Mouse (Mus musculus) MEL (cell line): Measurements from ENCODE around the gene Poldip2. TPM values are rescaled to one million over a fixed set of nuclear protein-coding genes. Genes with fewer than 3 reads are reported as not detected.
"Not testable (repeated sequence)": the region's sequence is repeated elsewhere in the genome, so short reads cannot be mapped to it uniquely, and the experiment has no call there.

Experiments used
- DNase-seq: peaks from one replicate; pipeline ENCODE4 v3.0.0; 2011; ENCODE audit warnings: low read depth, low spot score
- H3K27ac ChIP-seq: 2 replicates; pipeline ENCODE4 v1.5.1; 2012; ENCODE audit warnings: low read depth, mild to moderate bottlenecking, control low read depth, low read length, moderate library complexity; ENCODE audit not compliant: control insufficient read depth
- H3K27me3 ChIP-seq, 2 experiments: fragments of 150-350 bp in 1 of 2; sonication (generic) in 1 of 2; 2 replicates each; pipeline ENCODE4 v1.6.1; 2012; ENCODE audit warnings: low read length in 2 of 2, mild to moderate bottlenecking in 2 of 2, improper control_type of control experiment in 1 of 2, moderate library complexity in 1 of 2; ENCODE audit not compliant: insufficient read depth in 2 of 2, control insufficient read depth in 1 of 2
- H3K36me3 ChIP-seq, 2 experiments: 2 replicates each; pipeline ENCODE4 v1.6.1; 2012 to 2014; ENCODE audit warnings: low read length in 2 of 2, improper control_type of control experiment in 1 of 2, inconsistent platforms in 1 of 2, mild to moderate bottlenecking in 1 of 2; ENCODE audit not compliant: insufficient read depth in 2 of 2, control insufficient read depth in 1 of 2
- H3K4me1 ChIP-seq, 2 experiments: fragments of 150-350 bp in 1 of 2; sonication (generic) in 1 of 2; 2 replicates each; pipeline ENCODE4 v1.6.1; 2012; ENCODE audit warnings: low read length in 2 of 2, improper control_type of control experiment in 1 of 2, mild to moderate bottlenecking in 1 of 2; ENCODE audit not compliant: insufficient read depth in 2 of 2, control insufficient read depth in 1 of 2
- H3K4me3 ChIP-seq, 2 experiments: fragments of 150-350 bp in 1 of 2; sonication (generic) in 1 of 2; 2 replicates each; pipeline ENCODE4 v1.5.1; 2012; ENCODE audit warnings: low read depth in 2 of 2, low read length in 2 of 2, mild to moderate bottlenecking in 2 of 2, moderate library complexity in 2 of 2, control low read depth in 1 of 2, improper control_type of control experiment in 1 of 2; ENCODE audit not compliant: control insufficient read depth in 1 of 2, insufficient read depth in 1 of 2
- H3K79me2 ChIP-seq: 2 replicates; pipeline ENCODE4 v1.6.1; 2012; ENCODE audit warnings: mild to moderate bottlenecking, low read length, moderate library complexity; ENCODE audit not compliant: control insufficient read depth, poor library complexity, insufficient read depth
- H3K9ac ChIP-seq: 2 replicates; pipeline ENCODE4 v1.6.1; 2012; ENCODE audit warnings: low read depth, mild to moderate bottlenecking, control low read depth, low read length, moderate library complexity; ENCODE audit not compliant: control insufficient read depth, poor library complexity, severe bottlenecking
- H3K9me3 ChIP-seq: fragments of 150-350 bp; sonication (generic); replicated peaks from 2 replicates; pipeline ENCODE4 v1.6.1; 2012; ENCODE audit warnings: mild to moderate bottlenecking, low read length, improper control_type of control experiment, moderate library complexity; ENCODE audit not compliant: insufficient read depth
- BHLHE40 ChIP-seq: IDR thresholded peaks from 2 replicates; pipeline ENCODE4 v1.6.1; 2012; ENCODE audit warnings: low read depth, mild to moderate bottlenecking, inconsistent platforms, low read length, improper control_type of control experiment, borderline replicate concordance
- CTCF ChIP-seq, 3 experiments: IDR thresholded peaks in 2 of 3; conservative IDR thresholded peaks in 1 of 3; 2 replicates each; pipeline ENCODE4 v1.5.1; 2011 to 2012; ENCODE audit warnings: low read length in 3 of 3, low read depth in 2 of 3, mild to moderate bottlenecking in 2 of 3, improper control_type of control experiment in 1 of 3, inconsistent platforms in 1 of 3, mixed read lengths in 1 of 3, moderate library complexity in 1 of 3; ENCODE audit not compliant: control insufficient read depth in 1 of 3, insufficient read depth in 1 of 3, poor library complexity in 1 of 3, severe bottlenecking in 1 of 3
- ELF1 ChIP-seq: IDR thresholded peaks from 2 replicates; pipeline ENCODE4 v1.6.1; 2014; ENCODE audit warnings: low read depth, mild to moderate bottlenecking, inconsistent platforms, low read length, improper control_type of control experiment, moderate library complexity
- ETS1 ChIP-seq: IDR thresholded peaks from 2 replicates; pipeline ENCODE4 v1.6.1; 2012; ENCODE audit warnings: low read depth, mild to moderate bottlenecking, inconsistent platforms, low read length, improper control_type of control experiment, moderate library complexity
- GABPA ChIP-seq: IDR thresholded peaks from 2 replicates; pipeline ENCODE4 v1.6.1; 2012; ENCODE audit warnings: low read depth, mild to moderate bottlenecking, inconsistent platforms, low read length, improper control_type of control experiment, moderate library complexity
- KAT2A ChIP-seq: conservative IDR thresholded peaks from 2 replicates; pipeline ENCODE4 v1.6.1; 2012; ENCODE audit warnings: low read depth, low read length, improper control_type of control experiment, inconsistent platforms
- MAZ ChIP-seq: IDR thresholded peaks from 2 replicates; pipeline ENCODE4 v1.6.1; 2012; ENCODE audit warnings: low read depth, mild to moderate bottlenecking, inconsistent platforms, low read length, improper control_type of control experiment
- MXI1 ChIP-seq: IDR thresholded peaks from 2 replicates; pipeline ENCODE4 v1.6.1; 2011; ENCODE audit warnings: mild to moderate bottlenecking, low read depth, low read length, improper control_type of control experiment
- MYB ChIP-seq: IDR thresholded peaks from 2 replicates; pipeline ENCODE4 v1.6.1; 2011; ENCODE audit warnings: mild to moderate bottlenecking, low read depth, low read length, improper control_type of control experiment
- NELFE ChIP-seq: IDR thresholded peaks from 2 replicates; pipeline ENCODE4 v1.6.1; 2011; ENCODE audit warnings: low read depth, low read length, improper control_type of control experiment
- RAD21 ChIP-seq: IDR thresholded peaks from 2 replicates; pipeline ENCODE4 v1.6.1; 2011; ENCODE audit warnings: mild to moderate bottlenecking, low read depth, low read length, improper control_type of control experiment
- RCOR1 ChIP-seq: IDR thresholded peaks from 2 replicates; pipeline ENCODE4 v1.6.1; 2012; ENCODE audit warnings: low read depth, mild to moderate bottlenecking, inconsistent platforms, low read length, improper control_type of control experiment
- SMC3 ChIP-seq: IDR thresholded peaks from 2 replicates; pipeline ENCODE4 v1.6.1; 2011; ENCODE audit warnings: low read depth, low read length, improper control_type of control experiment
- TAL1 ChIP-seq: IDR thresholded peaks from 2 replicates; pipeline ENCODE4 v1.6.1; 2012; ENCODE audit warnings: mild to moderate bottlenecking, inconsistent platforms, low read length, moderate library complexity, mixed read lengths
- TCF12 ChIP-seq: IDR thresholded peaks from 2 replicates; pipeline ENCODE4 v1.6.1; 2014; ENCODE audit warnings: low read depth, mild to moderate bottlenecking, inconsistent platforms, low read length, improper control_type of control experiment, moderate library complexity
- ZC3H11A ChIP-seq: IDR thresholded peaks from 2 replicates; pipeline ENCODE4 v1.6.1; 2012; ENCODE audit warnings: low read depth, mild to moderate bottlenecking, inconsistent platforms, low read length, improper control_type of control experiment
- ZKSCAN1 ChIP-seq: IDR thresholded peaks from 2 replicates; pipeline ENCODE4 v1.6.1; 2012; ENCODE audit warnings: low read depth, mild to moderate bottlenecking, inconsistent platforms, low read length, improper control_type of control experiment, moderate library complexity
- polyA plus RNA-seq, 2 experiments: library from polyadenylated mRNA; stranded (reverse) in 1 of 2; unstranded in 1 of 2; fragments of >175 nt in 1 of 2; fragments of >200 nt in 1 of 2; gene quantifications; 2 replicates each; pipeline versions ENCODE4 v1.2.1 to v1.2.4; 2012; ENCODE audit warnings: low replicate concordance in 2 of 2, low read depth in 1 of 2; ENCODE audit not compliant: insufficient read length in 2 of 2, insufficient read depth in 1 of 2, missing spikeins in 1 of 2
- total RNA-seq: library from RNA; depleted of rRNA; stranded (reverse); fragments of 300-350 nt; gene quantifications from 2 replicates; pipeline ENCODE4 v1.2.3, GENCODE M21; 2012

Gene Poldip2
- total and polyA plus RNA-seq, 3 experiments = 166 to 260 (median 182) TPM

DNA sequence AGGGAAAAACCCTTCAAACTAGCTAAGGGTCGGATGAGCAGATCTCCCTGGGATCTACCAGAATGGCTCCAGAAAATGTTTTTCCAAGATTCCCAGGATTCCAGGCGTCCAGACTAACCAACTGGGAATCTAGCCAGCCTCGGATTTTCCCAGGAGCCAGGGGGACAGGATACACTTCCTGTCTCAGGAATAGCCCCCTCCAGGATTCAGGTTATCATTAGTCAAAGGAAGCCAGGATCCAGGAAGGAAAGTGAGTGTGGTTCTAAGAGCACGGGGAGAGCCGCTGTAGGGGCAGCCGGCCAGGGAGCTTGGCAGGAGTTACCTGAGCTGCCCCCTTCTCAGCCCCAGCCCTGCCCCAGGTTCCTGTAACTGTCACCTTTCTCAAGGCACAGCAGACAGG is 19.1 kb downstream of the Poldip2 start:
- no peaks in the 10 kb centered on the region for H3K27me3 ChIP-seq
- DNase-seq = no peak
- H3K4me1 ChIP-seq = peaks cover 0 to 12% of the 10 kb centered on the region in 2 experiments; a peak in 3 of 4 replicates
- H3K9ac ChIP-seq = no peak overlapping the region
- H3K79me2 ChIP-seq = no peaks in the 10 kb centered on the region
- H3K4me3 ChIP-seq = no peak overlapping the region
- H3K9me3 ChIP-seq = no peaks in the 10 kb centered on the region
- H3K27ac ChIP-seq = no peak overlapping the region
- no peak for TF ChIP-seq SMC3
- TF ChIP-seq MYB = no peak
- TF ChIP-seq RCOR1 = no peak
- no peak for TF ChIP-seq TCF12
- TF ChIP-seq BHLHE40 = no peak
- TF ChIP-seq TAL1 = no peak
- TF ChIP-seq ZC3H11A = no peak
- peaks cover 0 to 8% of the 10 kb centered on the region in 2 experiments; a peak in 2 of 4 replicates for H3K36me3 ChIP-seq

DNA sequence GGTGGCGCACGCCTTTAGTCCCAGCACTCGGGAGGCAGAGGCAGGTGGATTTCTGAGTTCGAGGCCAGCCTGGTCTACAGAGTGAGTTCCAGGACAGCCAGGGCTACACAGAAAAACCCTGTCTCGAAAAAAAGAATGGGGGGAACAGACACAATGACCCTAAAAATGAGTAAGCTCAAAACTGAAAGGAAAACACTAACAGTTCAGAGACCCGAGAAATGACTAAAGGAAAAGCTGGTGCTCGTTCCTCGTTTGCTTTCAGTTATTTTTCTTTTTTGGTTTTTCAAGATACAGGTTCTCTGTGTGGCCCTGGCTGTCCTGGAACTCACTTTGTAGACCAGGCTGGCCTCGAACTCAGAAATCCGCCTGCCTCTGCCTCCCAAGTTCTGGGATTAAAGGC is 19.5 kb downstream of the Poldip2 start:
- not testable (repeated sequence) for DNase-seq, H3K36me3 ChIP-seq, H3K9ac ChIP-seq, H3K9me3 ChIP-seq, H3K27ac ChIP-seq, H3K4me3 ChIP-seq, H3K27me3 ChIP-seq, H3K79me2 ChIP-seq
- H3K4me1 ChIP-seq = peaks cover 0 to 12% of the 10 kb centered on the region in 2 experiments; a peak in 3 of 4 replicates

DNA sequence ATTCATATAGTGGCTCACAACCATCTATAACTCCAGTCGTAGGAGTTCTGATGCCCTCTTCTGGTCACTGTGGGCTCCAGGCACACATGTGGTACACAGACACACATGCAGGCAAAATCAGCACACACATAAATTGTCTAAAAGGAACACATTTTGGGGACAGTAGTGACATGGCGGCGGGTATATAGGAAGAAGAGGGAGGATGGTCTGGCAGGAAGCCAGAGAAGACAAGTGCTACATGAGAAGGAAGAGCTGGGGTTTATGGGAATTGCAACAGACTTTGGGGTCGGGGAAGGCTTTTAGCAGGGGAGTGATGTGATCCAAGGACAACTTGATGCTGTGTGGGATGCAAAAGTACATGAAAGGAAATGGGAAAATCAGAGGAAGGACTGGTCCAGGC is 22.5 kb downstream of the Poldip2 start:
- no peak overlapping the region for H3K9ac ChIP-seq
- no peaks in the 10 kb centered on the region for H3K9me3 ChIP-seq
- H3K27ac ChIP-seq = no peak overlapping the region
- no peaks in the 10 kb centered on the region for H3K27me3 ChIP-seq
- H3K79me2 ChIP-seq = peaks cover 23% of the 10 kb centered on the region
- TF ChIP-seq CTCF (IDR thresholded peaks at IDR 0.05 in 2 of 3, conservative IDR thresholded peaks at IDR 0.05 in 1 of 3; ENCODE audit: control insufficient read depth in 1 of 3, insufficient read depth in 1 of 3, low read depth in 2 of 3, low read length in 3 of 3, poor library complexity in 1 of 3, severe bottlenecking in 1 of 3) (peak; percentile 19 to 43 (median 29); a peak in 5 of 6 replicates), NELFE (no peak), MYB (no peak), GABPA (no peak), MXI1 (no peak), MAZ (no peak), KAT2A (no peak), ZKSCAN1 (no peak), RAD21 (peak; percentile 11), ELF1 (no peak), ETS1 (no peak), SMC3 (peak; percentile 29; the same call in 1 of the 2 replicates)
- peaks cover 3 to 25% of the 10 kb centered on the region in 2 experiments for H3K36me3 ChIP-seq
- no peak for DNase-seq
- peaks cover 0 to 34% of the 10 kb centered on the region in 2 experiments; a peak in 3 of 4 replicates for H3K4me1 ChIP-seq
- no peak overlapping the region for H3K4me3 ChIP-seq
